Comparison of ENCODE assay signal across 22 mouse cellular contexts in the genomic region with DNA sequence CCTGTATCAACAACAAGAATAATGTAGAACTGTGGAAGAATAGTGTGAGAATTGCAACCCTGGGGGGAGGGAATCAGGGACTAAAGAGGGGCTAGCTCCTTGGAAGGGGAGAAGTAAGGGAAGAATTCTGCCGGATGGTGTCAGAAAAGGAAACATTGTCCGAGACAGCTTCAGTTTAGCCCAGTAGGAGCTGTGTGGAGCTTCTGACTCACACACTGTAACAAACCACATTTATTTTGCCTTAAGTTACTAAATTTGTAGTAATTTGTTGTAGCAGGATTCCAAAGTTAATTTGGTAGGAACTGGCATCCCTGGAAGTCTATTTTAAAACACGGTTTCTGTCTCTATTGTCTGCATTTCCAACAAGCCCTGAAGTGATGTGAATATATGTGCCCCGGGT.
A peak's percentile ranks its signal among the peaks of the same experiment; 100 is the strongest.
DNase-seq lines count a peak whose midpoint lies in the region; ATAC-seq and TF ChIP-seq lines count a peak whose summit lies in the region.
"Had no signal": no experiment of that assay in that cellular context is flagged by ENCODE, and none has a peak within 500 bp of the region (broad histone marks: within the 10 kb centered on the region; RNA-seq: fewer than 3 reads in every experiment).

No protein-coding gene starts in this region.

- H3K36me3 ChIP-seq in midbrain, postnatal 0 days (ENCODE audit: insufficient read depth, low read length): no peaks in the 10 kb centered on the region
- no peaks in the 10 kb centered on the region for H3K36me3 ChIP-seq in midbrain, embryonic 16.5 days (ENCODE audit: control insufficient read depth, insufficient read depth, low read length)
- H3K36me3 ChIP-seq: embryonic facial prominence, embryonic 12.5 days; forebrain, embryonic 10.5 days; heart, embryonic 10.5 days; hindbrain, embryonic 10.5 days had no signal

- H3K4me2 ChIP-seq in midbrain, postnatal 0 days (ENCODE audit: low read depth, low read length, poor library complexity, severe bottlenecking): no peak overlapping the region
- H3K4me2 ChIP-seq in midbrain, embryonic 16.5 days (ENCODE audit: low read length): no peak overlapping the region
- H3K4me2 ChIP-seq: embryonic facial prominence, embryonic 12.5 days; hindbrain, embryonic 14.5 days had no signal

- H3K4me1 ChIP-seq in midbrain, postnatal 0 days (ENCODE audit: insufficient read depth, low read length): no peaks in the 10 kb centered on the region
- H3K4me1 ChIP-seq in midbrain, embryonic 16.5 days (ENCODE audit: control insufficient read depth, insufficient read depth, low read length): no peaks in the 10 kb centered on the region
- H3K4me1 ChIP-seq: embryonic facial prominence, embryonic 12.5 days; forebrain, embryonic 10.5 days; heart, embryonic 10.5 days; hindbrain, embryonic 10.5 days had no signal

- no peak overlapping the region for H3K27ac ChIP-seq in midbrain, postnatal 0 days (ENCODE audit: low read depth, low read length)
- H3K27ac ChIP-seq in midbrain, embryonic 16.5 days (ENCODE audit: low read length): no peak overlapping the region
- H3K27ac ChIP-seq: embryonic facial prominence, embryonic 12.5 days; forebrain, embryonic 10.5 days; heart, embryonic 10.5 days; hindbrain, embryonic 10.5 days; hindbrain, embryonic 14.5 days had no signal

- H3K9me3 ChIP-seq in midbrain, postnatal 0 days (ENCODE audit: low read length): no peaks in the 10 kb centered on the region
- no peaks in the 10 kb centered on the region for H3K9me3 ChIP-seq in midbrain, embryonic 16.5 days (replicated peaks; ENCODE audit: control insufficient read depth, low read length, poor library complexity, severe bottlenecking)
- H3K9me3 ChIP-seq: embryonic facial prominence, embryonic 12.5 days; forebrain, embryonic 10.5 days; heart, embryonic 10.5 days; hindbrain, embryonic 10.5 days had no signal

- 62% methylated on average over 4 of the region's 4 CpGs for WGBS in midbrain, postnatal 0 days
- 69% methylated on average over 4 of the region's 4 CpGs for WGBS in midbrain, embryonic 16.5 days

- H3K4me3 ChIP-seq in midbrain, postnatal 0 days (ENCODE audit: low read depth, low read length): no peak overlapping the region
- no peak overlapping the region for H3K4me3 ChIP-seq in midbrain, embryonic 16.5 days (ENCODE audit: low read depth, low read length)
- H3K4me3 ChIP-seq: embryonic facial prominence, embryonic 12.5 days; forebrain, embryonic 10.5 days; heart, embryonic 10.5 days; hindbrain, embryonic 10.5 days had no signal

- peak; percentile 91 for ATAC-seq in frontal cortex, adult (ENCODE audit: low TSS enrichment)
- no peak for ATAC-seq in midbrain, postnatal 0 days (ENCODE audit: low FRiP score)
- ATAC-seq in midbrain, embryonic 16.5 days: no peak
- ATAC-seq: activated CD4-positive, CD25-positive, alpha-beta regulatory T cell, adult 4 months; forebrain, embryonic 14.5 days; Patski had no signal

- DNase-seq in frontal cortex, postnatal 14 days (ENCODE audit: low spot score in 2 of 2): no peak
- DNase-seq in midbrain, postnatal 0 days (ENCODE audit: low spot score): peak; percentile 1
- DNase-seq in fibroblast of lung, adult 2 months (ENCODE audit: low read depth): peak; percentile 10
- DNase-seq in urinary bladder, postnatal 10 days (ENCODE audit: low spot score): no peak
- no peak for DNase-seq in natural killer cell, adult 2 months (ENCODE audit: low spot score in 2 of 2)
- DNase-seq: adrenal gland, postnatal 14 days; cerebellum, adult 2 months; cerebellum, postnatal 10 days; embryo, embryonic 11 days; gastrocnemius, postnatal 10 days; heart, adult 18-20 months had no signal

- TF ChIP-seq CTCF in midbrain, postnatal 0 days (IDR thresholded peaks at IDR 0.05): no peak

- H3K9ac ChIP-seq in midbrain, postnatal 0 days (replicated peaks; ENCODE audit: low read length, poor library complexity, severe bottlenecking): no peak overlapping the region
- no peak overlapping the region for H3K9ac ChIP-seq in midbrain, embryonic 16.5 days (ENCODE audit: low read depth, low read length)
- H3K9ac ChIP-seq: embryonic facial prominence, embryonic 12.5 days; hindbrain, embryonic 14.5 days had no signal

- H3K27me3 ChIP-seq in midbrain, postnatal 0 days (ENCODE audit: insufficient read depth, low read length): no peaks in the 10 kb centered on the region
- no peaks in the 10 kb centered on the region for H3K27me3 ChIP-seq in midbrain, embryonic 16.5 days (ENCODE audit: control insufficient read depth, insufficient read depth, low read depth, low read length)
- H3K27me3 ChIP-seq: CH12.LX; embryonic facial prominence, embryonic 12.5 days; Patski had no signal

Comparison
In these comparisons a context has a peak if more than half of its experiments do, and no peak if none do; other contexts are left out.
1. DNase-seq: peak in midbrain, postnatal 0 days (single experiment) and fibroblast of lung, adult 2 months (single experiment); none in frontal cortex, postnatal 14 days (0 of 2), urinary bladder, postnatal 10 days (single experiment) and natural killer cell, adult 2 months (0 of 2).